Comparison of ENCODE assay signal across 9 mouse cellular contexts in genomic region chr6:115993463-115994145, GRCm38 (mm10). TPM values are rescaled to one million over a fixed set of nuclear protein-coding genes. Genes with fewer than 3 reads are reported as not detected.
DNase-seq lines count a peak whose midpoint lies in the region; ATAC-seq and TF ChIP-seq lines count a peak whose summit lies in the region.
"Had no signal": no experiment of that assay in that cellular context is flagged by ENCODE, and none has a peak within 500 bp of the region (broad histone marks: within the 10 kb centered on the region; RNA-seq: fewer than 3 reads in every experiment).

No protein-coding gene starts in this region.

- H3K36me3 ChIP-seq in testis, adult 2 months (ENCODE audit: control insufficient read depth, insufficient read depth, low read length): no peaks in the 10 kb centered on the region
- no peaks in the 10 kb centered on the region for H3K36me3 ChIP-seq in hindbrain, postnatal 0 days (ENCODE audit: insufficient read depth, low read length)
- H3K36me3 ChIP-seq in midbrain, embryonic 12.5 days: no peaks in the 10 kb centered on the region

- peak overlapping the region; percentile 35; the same call in 1 of the 2 replicates for H3K27ac ChIP-seq in testis, adult 2 months (ENCODE audit: control insufficient read depth, insufficient read depth, low read depth, low read length)
- no peak overlapping the region; the same call in 1 of the 2 replicates for H3K27ac ChIP-seq in hindbrain, postnatal 0 days
- no peak overlapping the region for H3K27ac ChIP-seq in midbrain, embryonic 12.5 days (replicated peaks)

- TF ChIP-seq CTCF in testis, adult 2 months (IDR thresholded peaks at IDR 0.05; ENCODE audit: control insufficient read depth, insufficient read depth, insufficient replicate concordance, low read depth, low read length): no peak
- no peak for TF ChIP-seq CTCF in hindbrain, postnatal 0 days (IDR thresholded peaks at IDR 0.05; ENCODE audit: low read depth)

- H3K4me3 ChIP-seq in testis, adult 2 months (ENCODE audit: control insufficient read depth, low read depth, low read length): peak overlapping the region; percentile 84
- peak overlapping the region; percentile 46 for H3K4me3 ChIP-seq in hindbrain, postnatal 0 days (ENCODE audit: low read length)
- peak overlapping the region; percentile 57 for H3K4me3 ChIP-seq in midbrain, embryonic 12.5 days

- H3K4me2 ChIP-seq in hindbrain, postnatal 0 days (ENCODE audit: low read depth, low read length): peak overlapping the region; percentile 85
- H3K4me2 ChIP-seq in midbrain, embryonic 12.5 days (replicated peaks): peak overlapping the region; percentile 85

- peak overlapping the region; percentile 44; the same call in 1 of the 2 replicates for H3K9ac ChIP-seq in hindbrain, postnatal 0 days (replicated peaks; ENCODE audit: low read length)
- 0 out of 2 replicates have a peak overlapping the region, but pooled peaks have one; percentile 52 for H3K9ac ChIP-seq in midbrain, embryonic 12.5 days (replicated peaks)

- DNase-seq in cerebellum, postnatal 14 days: peak; percentile 38 to 44
- no peak for DNase-seq in cerebellum, postnatal 36 days
- no peak for DNase-seq in testis, postnatal 10 days (ENCODE audit: low spot score)
- DNase-seq in hindbrain, postnatal 0 days (ENCODE audit: low spot score): peak; percentile 42
- DNase-seq in frontal cortex, postnatal 10 days (ENCODE audit: low spot score in 2 of 2): no peak
- no peak for DNase-seq in embryo, embryonic 11 days

- H3K27me3 ChIP-seq in testis, adult 2 months (ENCODE audit: control insufficient read depth, insufficient read depth, low read length): peaks cover 2% of the 10 kb centered on the region; the same call in 1 of the 2 replicates
- peaks cover 6% of the 10 kb centered on the region; the same call in 1 of the 2 replicates for H3K27me3 ChIP-seq in hindbrain, postnatal 0 days (ENCODE audit: insufficient read depth, low read length)
- H3K27me3 ChIP-seq in midbrain, embryonic 12.5 days: peaks cover 80% of the 10 kb centered on the region

- H3K9me3 ChIP-seq in hindbrain, postnatal 0 days (ENCODE audit: low read length): no peaks in the 10 kb centered on the region
- H3K9me3 ChIP-seq in midbrain, embryonic 12.5 days: no peaks in the 10 kb centered on the region

- 2% methylated on average over 84 of the region's 86 CpGs for WGBS in hindbrain, postnatal 0 days
- 4% methylated on average over 73 of the region's 86 CpGs for WGBS in midbrain, embryonic 12.5 days

- ATAC-seq in hindbrain, postnatal 0 days: 0 out of 2 replicates have a peak, but pooled peaks have one; percentile 2
- no peak for ATAC-seq in midbrain, embryonic 12.5 days (ENCODE audit: low FRiP score, low read depth)

- TF ChIP-seq POLR2A in testis, adult 2 months (IDR thresholded peaks at IDR 0.05; ENCODE audit: control insufficient read depth, low read depth, low read length): no peak

- H3K4me1 ChIP-seq in testis, adult 2 months (ENCODE audit: control insufficient read depth, insufficient read depth, low read length): peaks cover 15% of the 10 kb centered on the region
- H3K4me1 ChIP-seq in hindbrain, postnatal 0 days (ENCODE audit: insufficient read depth, low read length): no peaks in the 10 kb centered on the region
- H3K4me1 ChIP-seq in midbrain, embryonic 12.5 days: peaks cover 29% of the 10 kb centered on the region

RNA-seq across cellular contexts. Expression of gene Plxnd1, which starts 1.2 kb away (rescaled TPM):
- 5.7 and 6.1 TPM in 2 replicates for polyA plus RNA-seq in testis, adult 2 months (2012; rRNA removed)
- 31.2 and 36.1 TPM in 2 replicates for total RNA-seq in hindbrain, postnatal 0 days (2014; rRNA removed)
- polyA plus RNA-seq in hindbrain, postnatal 0 days (2015; fragmentation: Nextera tagmentation; extraction: Ambion mirVana): 6.1 and 8.2 TPM in 2 replicates
- polyA plus RNA-seq in midbrain, embryonic 12.5 days (2016; fragmentation: Nextera tagmentation; extraction: Ambion mirVana): 15.1 and 15.9 TPM in 2 replicates

RNA-seq across cellular contexts. Expression of gene H1foo, which starts 48.9 kb away (rescaled TPM):
- polyA plus RNA-seq in testis, adult 2 months (2012; rRNA removed): not detected in 2 replicates
- total RNA-seq in hindbrain, postnatal 0 days (2014; rRNA removed): 1.0 TPM in 1 of 2 replicates, not detected in the other
- polyA plus RNA-seq in hindbrain, postnatal 0 days (2015; fragmentation: Nextera tagmentation; extraction: Ambion mirVana): not detected in 2 replicates
- not detected in 2 replicates for polyA plus RNA-seq in midbrain, embryonic 12.5 days (2016; fragmentation: Nextera tagmentation; extraction: Ambion mirVana)
- total RNA-seq: MEL had no signal

Comparison
In these comparisons a context has a peak if more than half of its experiments do, and no peak if none do; other contexts are left out.
1. DNase-seq: peak in cerebellum, postnatal 14 days (2 of 2) and hindbrain, postnatal 0 days (single experiment); none in cerebellum, postnatal 36 days (0 of 2), testis, postnatal 10 days (single experiment), frontal cortex, postnatal 10 days (0 of 2) and embryo, embryonic 11 days (single experiment).
2. Peak in every context shown above with its lines, with median percentiles within 50 percentile points of each other: H3K4me3 ChIP-seq.